Mouse (Mus musculus): ENCODE measurements at regions not wholly inside any gene's neighbourhood (a gene's known extent, or its start where the extent isn't known, plus 50 kb on each side); places are given as distances from the start of the nearest gene placed in this dataset.

GRCm38 (mm10) chr2:74363255-74363654 is 216.0 kb downstream of the Lnpk start:
- in situ Hi-C loops (cut with MboI; ENCODE audit: low sequenced_read_pairs), result no loop called here

DNA sequence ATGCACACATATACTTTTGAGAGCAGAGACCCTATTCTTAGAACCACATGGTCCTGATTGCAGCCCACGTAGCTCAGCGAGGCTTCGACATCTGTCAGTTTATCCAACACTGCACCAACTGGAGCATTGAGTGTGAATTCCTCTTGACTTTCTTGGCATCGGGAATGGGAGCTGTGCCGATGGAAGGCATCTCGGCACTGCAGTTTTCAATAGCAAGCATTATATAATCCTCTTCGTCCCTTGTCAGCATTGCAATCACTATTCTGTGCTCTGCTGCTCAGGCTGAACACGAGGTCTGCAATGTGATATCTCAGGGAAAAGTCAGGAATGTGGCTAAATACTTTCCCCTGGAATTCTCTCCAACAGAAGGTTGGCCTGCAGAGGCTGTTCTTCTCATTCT is 224.6 kb downstream of the Lnpk start:
- in situ Hi-C loops (cut with MboI; ENCODE audit: low sequenced_read_pairs), result no loop called here

DNA sequence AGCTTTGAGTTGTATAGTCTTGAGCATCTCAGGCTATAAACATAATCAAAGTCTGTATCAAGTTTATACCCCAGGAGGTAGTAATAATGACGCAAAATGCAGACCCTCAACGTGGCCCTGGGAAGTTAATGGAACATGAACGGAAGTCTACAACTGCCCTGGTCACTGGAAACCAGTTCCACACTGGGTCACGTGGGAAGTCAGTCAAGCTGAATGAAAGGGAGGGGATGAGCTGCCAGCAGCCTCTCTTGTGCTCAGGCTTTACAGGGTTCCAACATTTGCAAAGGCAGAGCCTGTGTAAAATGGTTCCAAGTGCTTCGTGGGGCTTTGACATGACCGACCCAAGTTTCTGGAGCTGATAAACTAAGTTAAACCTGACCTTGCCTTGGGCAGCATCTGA is 229.4 kb downstream of the Lnpk start:
- in situ Hi-C loops (cut with MboI; ENCODE audit: low sequenced_read_pairs), result no loop called here

GRCm38 (mm10) chr2:74306301-74306700 is 272.9 kb downstream of the Lnpk start:
- in situ Hi-C loops (cut with MboI; ENCODE audit: low sequenced_read_pairs), result no loop called here

DNA sequence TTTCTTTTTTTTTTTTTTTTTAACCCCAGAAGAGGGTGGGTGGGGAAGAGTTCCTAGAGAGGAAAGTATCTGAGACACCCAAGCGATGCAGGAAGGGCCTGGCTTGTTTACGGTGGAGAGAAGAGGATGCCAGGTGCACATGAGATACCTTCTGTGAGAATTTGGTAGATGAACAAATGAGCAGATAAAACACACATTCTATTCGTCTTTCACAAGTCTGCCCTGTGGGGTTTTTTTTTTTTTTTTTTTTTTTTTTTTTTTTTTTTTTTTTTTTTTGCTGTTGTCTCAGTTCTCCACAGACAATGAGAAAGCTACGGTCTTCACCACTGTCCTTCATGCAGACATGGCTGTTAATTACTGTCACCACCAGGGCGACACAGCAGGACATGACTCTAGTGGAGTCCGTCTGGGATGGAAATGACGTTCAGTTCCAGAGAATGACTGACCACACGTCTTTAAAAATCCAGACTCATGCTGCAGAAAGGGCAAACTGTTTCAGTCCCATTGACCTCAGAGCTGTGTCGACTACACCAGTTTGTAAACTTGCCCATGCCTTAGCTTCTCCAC is 278.3 kb downstream of the Lnpk start:
- in situ Hi-C loops (cut with MboI; ENCODE audit: low sequenced_read_pairs), result no loop called here

GRCm38 (mm10) chr2:74300366-74300791 is 278.9 kb downstream of the Lnpk start:
- in situ Hi-C loops (cut with MboI; ENCODE audit: low sequenced_read_pairs), result no loop called here

- in situ Hi-C loops (cut with MboI; ENCODE audit: low sequenced_read_pairs), result loop anchor here (10.0 kb wide), 1 partner anchor 372 kb away; the partner anchor contains the start of gene Hoxd13
Measured at GRCm38 (mm10) chr2:74292641-74293040, 286.6 kb downstream of the Lnpk start.

DNA sequence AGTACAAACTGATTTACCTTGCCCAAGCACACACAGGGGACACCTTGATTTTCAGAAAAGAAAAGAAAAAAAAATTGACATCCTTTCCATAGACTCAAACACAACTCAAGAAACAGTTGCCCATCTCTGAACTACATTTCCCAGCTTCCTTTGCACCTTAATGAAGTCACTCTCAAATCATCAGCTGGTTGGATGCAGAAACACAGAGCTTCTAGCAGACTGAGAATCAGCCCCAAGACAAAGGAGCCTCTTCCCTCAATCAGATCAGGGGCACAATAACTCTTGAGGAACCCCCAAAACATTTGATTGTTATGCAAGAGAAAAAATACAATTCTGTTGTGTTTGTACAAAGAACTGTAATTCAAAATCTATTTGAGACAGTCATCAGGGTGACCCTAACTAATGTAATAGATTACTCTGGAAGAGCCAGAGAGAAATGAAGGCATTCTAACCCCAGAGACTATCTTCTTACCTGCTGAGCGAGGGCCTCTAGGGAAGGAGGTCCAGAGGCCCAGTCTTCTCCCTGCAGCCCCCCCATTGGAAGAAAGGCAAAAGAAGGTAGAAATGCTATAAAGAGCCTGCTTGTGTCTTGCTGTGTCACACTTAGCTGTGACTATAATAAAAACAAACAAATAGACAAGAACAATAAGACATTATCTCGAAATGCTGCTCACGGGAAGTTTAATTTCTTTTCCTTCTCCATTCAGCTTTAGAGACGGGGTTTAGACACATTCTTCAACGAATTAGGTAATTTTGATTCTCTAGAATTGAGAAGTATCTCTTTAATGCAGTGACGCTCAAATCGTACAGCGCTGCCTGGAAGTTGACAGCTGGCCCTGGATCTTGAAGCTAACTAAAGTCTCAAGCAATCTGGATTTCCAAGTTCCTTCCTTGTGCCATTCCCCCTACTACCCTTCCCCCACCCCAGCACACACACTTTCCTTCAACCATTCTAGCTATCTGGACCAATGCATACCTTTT is 287.5 kb downstream of the Lnpk start:
- in situ Hi-C loops (cut with MboI; ENCODE audit: low sequenced_read_pairs), result loop anchor here (10.0 kb wide), 1 partner anchor 373 kb away; the partner anchor contains the start of gene Hoxd13

- in situ Hi-C loops (cut with MboI; ENCODE audit: low sequenced_read_pairs), result no loop called here
Measured at GRCm38 (mm10) chr2:74285624-74286023, 293.6 kb downstream of the Lnpk start.

DNA sequence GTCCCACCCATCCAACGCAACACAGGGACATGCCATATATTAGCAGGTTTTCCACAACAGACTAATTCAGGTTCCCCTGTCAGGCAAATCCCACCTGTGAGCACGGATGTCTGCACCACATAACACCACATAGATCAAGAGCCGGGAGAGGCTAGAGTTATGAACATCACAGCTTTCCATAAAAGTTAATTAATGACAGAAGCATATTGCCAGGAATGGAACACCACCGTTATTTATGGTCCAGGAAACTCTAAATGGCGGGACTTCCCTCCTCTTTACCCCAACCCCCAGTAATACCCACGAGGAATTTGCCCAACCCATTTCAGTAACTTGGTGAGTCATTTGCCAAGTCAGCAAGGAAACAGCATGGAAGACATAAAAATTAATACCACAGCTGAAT is 314.3 kb downstream of the Lnpk start:
- in situ Hi-C loops (cut with MboI; ENCODE audit: low sequenced_read_pairs), result no loop called here

GRCm38 (mm10) chr2:74257034-74257781 is 322.0 kb downstream of the Lnpk start:
- in situ Hi-C loops (cut with MboI; ENCODE audit: low sequenced_read_pairs), result no loop called here

GRCm38 (mm10) chr2:74247521-74247920 is 331.7 kb downstream of the Lnpk start:
- in situ Hi-C loops (cut with MboI; ENCODE audit: low sequenced_read_pairs), result no loop called here

DNA sequence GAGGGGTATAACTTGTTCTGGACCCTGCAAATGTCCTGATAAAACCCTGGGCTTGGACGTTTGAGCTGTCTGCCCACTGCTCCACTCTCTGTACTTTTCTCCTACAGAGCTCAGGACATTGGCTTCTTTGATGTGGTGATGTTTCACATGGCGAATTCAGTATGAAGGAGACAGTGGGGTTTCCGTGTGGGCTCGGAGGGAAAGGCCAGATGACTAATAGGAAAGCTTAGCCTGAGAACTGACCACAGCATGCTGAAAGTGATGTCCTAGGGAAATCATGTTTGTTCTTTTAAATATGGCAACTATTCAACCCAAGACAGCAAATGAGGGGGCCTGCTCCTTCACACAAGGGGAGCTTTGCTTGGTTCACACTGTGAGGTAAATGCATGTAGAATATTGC is 332.6 kb downstream of the Lnpk start:
- in situ Hi-C loops (cut with MboI; ENCODE audit: low sequenced_read_pairs), result no loop called here

GRCm38 (mm10) chr2:74244203-74244602 is 333.1 kb upstream of the Atp5g3 start:
- in situ Hi-C loops (cut with MboI; ENCODE audit: low sequenced_read_pairs), result no loop called here

- in situ Hi-C loops (cut with MboI; ENCODE audit: low sequenced_read_pairs), result no loop called here
Measured at GRCm38 (mm10) chr2:74243801-74244200, 332.7 kb upstream of the Atp5g3 start.

DNA sequence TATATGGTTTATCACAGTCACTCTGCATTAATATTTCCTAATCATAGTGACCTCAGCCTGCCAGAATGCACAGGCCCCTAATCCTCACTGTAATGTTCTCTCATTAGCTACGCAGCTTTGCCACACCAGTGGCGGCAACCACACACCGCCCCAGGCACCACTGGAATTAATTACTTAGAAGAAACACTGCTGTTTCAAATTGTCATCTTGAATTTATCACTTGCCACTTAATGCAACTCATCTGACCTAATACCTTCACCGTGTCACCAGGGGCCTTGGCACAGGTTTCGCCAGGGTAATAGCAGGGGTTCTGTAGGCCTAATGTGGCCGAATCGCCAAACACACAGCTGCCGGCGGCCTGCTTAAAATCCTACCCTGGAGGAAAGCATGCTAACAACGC is 328.5 kb upstream of the Atp5g3 start:
- in situ Hi-C loops (cut with MboI; ENCODE audit: low sequenced_read_pairs), result no loop called here

DNA sequence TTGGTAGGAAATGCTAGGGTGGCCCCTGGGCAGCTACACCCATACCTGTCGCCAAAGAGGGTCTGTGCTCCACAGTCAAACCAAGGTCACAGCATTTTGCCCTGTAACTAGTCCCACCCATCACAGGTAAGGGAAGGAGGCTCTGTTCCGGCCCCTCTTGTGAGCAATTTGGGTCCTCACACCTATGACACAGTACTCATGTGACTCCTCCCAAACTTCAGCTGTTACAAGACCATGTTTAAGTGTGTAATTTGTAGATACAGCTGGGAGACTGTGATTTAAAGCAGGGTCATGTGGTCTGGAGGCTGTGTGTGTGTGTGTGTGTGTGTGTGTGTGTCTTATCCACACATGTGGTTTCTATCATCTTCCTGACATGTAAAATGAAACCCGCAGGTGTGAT is 306.3 kb upstream of the Atp5g3 start:
- in situ Hi-C loops (cut with MboI; ENCODE audit: low sequenced_read_pairs), result no loop called here

DNA sequence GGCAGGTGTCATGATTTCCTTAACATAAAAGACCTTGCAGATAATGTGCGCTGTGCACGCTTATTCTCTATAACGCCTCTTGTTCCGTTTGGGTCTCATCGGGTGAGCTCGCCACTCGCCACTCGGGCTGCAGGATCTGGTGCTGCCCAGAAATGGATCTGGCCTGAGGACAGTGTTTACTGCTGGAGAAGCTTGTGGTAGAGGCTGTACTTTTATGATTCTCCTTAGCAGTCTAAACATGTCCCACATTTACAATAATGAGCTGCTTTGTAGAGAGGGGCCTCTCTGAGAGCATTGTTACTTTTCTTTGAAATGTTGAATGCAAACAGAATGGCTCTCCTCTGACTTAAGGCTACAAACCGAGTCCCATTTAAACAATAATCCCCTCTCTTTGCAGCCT is 299.1 kb upstream of the Atp5g3 start:
- in situ Hi-C loops (cut with MboI; ENCODE audit: low sequenced_read_pairs), result no loop called here

GRCm38 (mm10) chr2:74209421-74209917 is 298.3 kb upstream of the Atp5g3 start:
- in situ Hi-C loops (cut with MboI; ENCODE audit: low sequenced_read_pairs), result no loop called here

DNA sequence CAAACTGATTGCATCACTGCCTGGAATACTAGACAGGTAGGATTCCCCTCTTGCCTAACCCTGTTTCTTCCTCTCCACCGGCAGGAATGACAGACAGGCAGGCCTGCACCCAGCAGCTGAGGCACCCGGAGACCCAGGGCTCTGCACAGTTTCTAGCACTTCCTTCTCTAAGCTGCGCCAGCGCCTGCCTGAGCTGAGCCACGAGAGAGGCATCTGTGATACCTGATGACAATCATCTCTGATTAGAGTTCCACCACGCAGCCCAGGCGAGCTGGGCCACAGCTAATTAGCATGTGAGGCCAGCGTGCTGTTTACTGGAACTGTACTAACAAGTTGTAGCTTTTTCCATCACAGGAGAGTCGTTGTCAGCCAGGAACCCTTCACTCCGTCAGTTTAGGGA is 296.3 kb upstream of the Atp5g3 start:
- in situ Hi-C loops (cut with MboI; ENCODE audit: low sequenced_read_pairs), result no loop called here

GRCm38 (mm10) chr2:74202776-74203175 is 291.6 kb upstream of the Atp5g3 start:
- in situ Hi-C loops (cut with MboI; ENCODE audit: low sequenced_read_pairs), result no loop called here

All from CH12F3 (cell line).